Mouse (Mus musculus) heart, embryonic 14.5 days (tissue): ENCODE results near the gene Ptbp3. TPM values are rescaled to one million over a fixed set of nuclear protein-coding genes. Genes with fewer than 3 reads are reported as not detected.
"Not testable (repeated sequence)": the region's sequence is repeated elsewhere in the genome, so short reads cannot be mapped to it uniquely, and the experiment has no call there.

Experiments used
- ATAC-seq: fragments of 200-750 bp; cut with Nextera tagmentation; 2 replicates; pipeline ENCODE4 v1.8.0; 2017; ENCODE audit warnings: low read depth, moderate TSS enrichment; ENCODE audit not compliant: insufficient number of reproducible peaks, insufficient read depth, low FRiP score
- H3K27ac ChIP-seq, 2 experiments: fragments of 200-500 bp in 1 of 2; fragments of 300-500 bp in 1 of 2; sonication (generic) in 1 of 2; replicated peaks in 1 of 2; 2 replicates each; pipeline ENCODE4 v1.5.1; 2012 to 2014; ENCODE audit warnings: low read depth in 2 of 2, low read length in 2 of 2, control low read depth in 1 of 2, mild to moderate bottlenecking in 1 of 2, mixed read lengths in 1 of 2; ENCODE audit not compliant: control insufficient read depth in 1 of 2, insufficient read depth in 1 of 2
- H3K27me3 ChIP-seq: fragments of 300-500 bp; sonication (generic); 2 replicates; pipeline ENCODE4 v1.6.1; 2014; ENCODE audit warnings: mild to moderate bottlenecking, low read length, control low read depth; ENCODE audit not compliant: control insufficient read depth, insufficient read depth
- H3K36me3 ChIP-seq: fragments of 300-500 bp; sonication (generic); 2 replicates; pipeline ENCODE4 v1.6.1; 2014; ENCODE audit warnings: mild to moderate bottlenecking, control low read depth, low read length, mixed read lengths; ENCODE audit not compliant: control insufficient read depth, insufficient read depth
- H3K4me1 ChIP-seq, 2 experiments: fragments of 200-500 bp in 1 of 2; fragments of 300-500 bp in 1 of 2; sonication (generic) in 1 of 2; 2 replicates each; pipeline ENCODE4 v1.6.1; 2012 to 2014; ENCODE audit warnings: low read length in 2 of 2, control low read depth in 1 of 2, mixed read lengths in 1 of 2; ENCODE audit not compliant: control insufficient read depth in 2 of 2, insufficient read depth in 2 of 2
- H3K4me2 ChIP-seq: fragments of 300-500 bp; sonication (generic); 2 replicates; pipeline ENCODE4 v1.6.1; 2014; ENCODE audit warnings: mild to moderate bottlenecking, low read length
- H3K4me3 ChIP-seq, 2 experiments: fragments of 200-500 bp in 1 of 2; fragments of 300-500 bp in 1 of 2; sonication (generic) in 1 of 2; 2 replicates each; pipeline ENCODE4 v1.5.1; 2012 to 2014; ENCODE audit warnings: low read length in 2 of 2, mild to moderate bottlenecking in 2 of 2, control low read depth in 1 of 2, low read depth in 1 of 2, moderate library complexity in 1 of 2; ENCODE audit not compliant: control insufficient read depth in 1 of 2, insufficient read depth in 1 of 2
- H3K9ac ChIP-seq: fragments of 300-500 bp; sonication (generic); 2 replicates; pipeline ENCODE4 v1.6.1; 2014; ENCODE audit warnings: mild to moderate bottlenecking, low read length
- H3K9me3 ChIP-seq: fragments of 300-500 bp; sonication (generic); 2 replicates; pipeline ENCODE4 v1.6.1; 2016; ENCODE audit warnings: low read length, control low read depth; ENCODE audit not compliant: control insufficient read depth
- WGBS: fragments of 180-500 bp; shearing (Covaris S2); extraction: QIAGEN DNeasy Blood & Tissue Kit; methylation state at CpG from one replicate; pipeline ENCODE4 v1.1.7; 2014; 5-methylcytosine and 5-hydroxymethylcytosine counted together
- polyA plus RNA-seq: library from polyadenylated mRNA; unstranded; fragments of >200 nt; fragmentation: Nextera tagmentation; extraction: Ambion mirVana; gene quantifications from 2 replicates; pipeline ENCODE4 v1.2.1, GENCODE M21; 2014

The Ptbp3 gene
- polyA plus RNA-seq, 1 experiment from 2014 or later, result 37.7 TPM

- H3K36me3 ChIP-seq, result no peaks in the 10 kb centered on the region
- H3K27ac ChIP-seq, result no peak overlapping the region
- no peak overlapping the region for H3K4me2 ChIP-seq
- peaks cover 5% of the 10 kb centered on the region; the same call in 1 of the 2 replicates for H3K9me3 ChIP-seq
- no peak overlapping the region for H3K9ac ChIP-seq
- H3K27me3 ChIP-seq, result no peaks in the 10 kb centered on the region
- WGBS, result 75% methylated on average over 6 of the region's 6 CpGs
- no peak for ATAC-seq
- H3K4me3 ChIP-seq, result no peak overlapping the region
- H3K4me1 ChIP-seq, result no peaks in the 10 kb centered on the region
Measured at GRCm38 (mm10) chr4:59567576-59568260, 18.6 kb upstream of the Ptbp3 start.

- H3K9ac ChIP-seq, result no peak overlapping the region
- H3K27me3 ChIP-seq, result no peaks in the 10 kb centered on the region
- no peak overlapping the region for H3K4me3 ChIP-seq
- peaks cover 5% of the 10 kb centered on the region; the same call in 1 of the 2 replicates for H3K9me3 ChIP-seq
- no peak overlapping the region for H3K4me2 ChIP-seq
- H3K4me1 ChIP-seq, result no peaks in the 10 kb centered on the region
- no peaks in the 10 kb centered on the region for H3K36me3 ChIP-seq
- WGBS, result 55% methylated on average over 8 of the region's 8 CpGs
- H3K27ac ChIP-seq, result no peak overlapping the region
- no peak for ATAC-seq
Measured at GRCm38 (mm10) chr4:59565571-59566188, 16.5 kb upstream of the Ptbp3 start.

GRCm38 (mm10) chr4:59564128-59564527 lies 15.0 kb upstream of the Ptbp3 start:
- 80% methylated on average over 3 of the region's 3 CpGs for WGBS
- Histone ChIP-seq H3K4me3 (no peak overlapping the region), H3K36me3 (no peaks in the 10 kb centered on the region), H3K9me3 (peaks cover 5% of the 10 kb centered on the region; the same call in 1 of the 2 replicates), H3K4me2 (no peak overlapping the region), H3K27ac (no peak overlapping the region), H3K9ac (no peak overlapping the region), H3K27me3 (no peaks in the 10 kb centered on the region), H3K4me1 (no peaks in the 10 kb centered on the region)
- no peak for ATAC-seq

- Histone ChIP-seq H3K27me3 (no peaks in the 10 kb centered on the region), H3K9me3 (no peaks in the 10 kb centered on the region), H3K9ac (no peak overlapping the region), H3K4me3 (no peak overlapping the region), H3K36me3 (no peaks in the 10 kb centered on the region), H3K4me1 (no peaks in the 10 kb centered on the region), H3K27ac (no peak overlapping the region), H3K4me2 (no peak overlapping the region)
- WGBS, result 73% methylated on average over 6 of the region's 6 CpGs
- ATAC-seq, result no peak
Measured at GRCm38 (mm10) chr4:59560141-59560540, 11.0 kb upstream of the Ptbp3 start.

GRCm38 (mm10) chr4:59558096-59558720 lies 9.0 kb upstream of the Ptbp3 start:
- H3K27ac ChIP-seq, result no peak overlapping the region
- no peaks in the 10 kb centered on the region for H3K4me1 ChIP-seq
- no peak overlapping the region for H3K4me3 ChIP-seq
- 63% methylated on average over 6 of the region's 6 CpGs for WGBS
- no peaks in the 10 kb centered on the region for H3K36me3 ChIP-seq
- ATAC-seq, result no peak
- no peaks in the 10 kb centered on the region for H3K27me3 ChIP-seq
- no peak overlapping the region for H3K4me2 ChIP-seq
- H3K9ac ChIP-seq, result no peak overlapping the region
- no peaks in the 10 kb centered on the region for H3K9me3 ChIP-seq

- H3K36me3 ChIP-seq, H3K27me3 ChIP-seq, H3K4me1 ChIP-seq, H3K4me3 ChIP-seq, H3K27ac ChIP-seq, H3K9me3 ChIP-seq, ATAC-seq, H3K4me2 ChIP-seq, H3K9ac ChIP-seq: not testable (repeated sequence)
- WGBS, result 86% methylated on average over 4 of the region's 4 CpGs
Measured at GRCm38 (mm10) chr4:59557343-59557742, 8.2 kb upstream of the Ptbp3 start.

GRCm38 (mm10) chr4:59555177-59555576 lies 6.0 kb upstream of the Ptbp3 start:
- H3K4me3 ChIP-seq, result no peak overlapping the region
- no peaks in the 10 kb centered on the region for H3K9me3 ChIP-seq
- no peak overlapping the region for H3K27ac ChIP-seq
- H3K36me3 ChIP-seq, result no peaks in the 10 kb centered on the region
- ATAC-seq, result no peak
- no peaks in the 10 kb centered on the region for H3K4me1 ChIP-seq
- no peaks in the 10 kb centered on the region for H3K27me3 ChIP-seq
- H3K4me2 ChIP-seq, result no peak overlapping the region
- no peak overlapping the region for H3K9ac ChIP-seq
